Comparison of ENCODE assay signal across 23 mouse cellular contexts in genomic region chr10:46273846-46274245, GRCm38 (mm10).
DNase-seq lines count a peak whose midpoint lies in the region; ATAC-seq and TF ChIP-seq lines count a peak whose summit lies in the region.
"Had no signal": no experiment of that assay in that cellular context is flagged by ENCODE, and none has a peak within 500 bp of the region (broad histone marks: within the 10 kb centered on the region; RNA-seq: fewer than 3 reads in every experiment).

No protein-coding gene starts in this region.

- no peaks in the 10 kb centered on the region for H3K36me3 ChIP-seq in hindbrain, embryonic 16.5 days (ENCODE audit: control insufficient read depth, insufficient read depth, low read length)
- H3K36me3 ChIP-seq in hindbrain, embryonic 10.5 days, result no peaks in the 10 kb centered on the region
- H3K36me3 ChIP-seq in midbrain, postnatal 0 days (ENCODE audit: insufficient read depth, low read length), result no peaks in the 10 kb centered on the region
- no peaks in the 10 kb centered on the region for H3K36me3 ChIP-seq in midbrain, embryonic 15.5 days (replicated peaks)
- H3K36me3 ChIP-seq: embryonic facial prominence, embryonic 12.5 days; forebrain, embryonic 12.5 days; forebrain, embryonic 15.5 days; heart, embryonic 12.5 days; heart, embryonic 15.5 days; hindbrain, embryonic 15.5 days had no signal

- H3K27ac ChIP-seq in hindbrain, embryonic 16.5 days (ENCODE audit: low read depth, low read length), result no peak overlapping the region
- no peak overlapping the region for H3K27ac ChIP-seq in hindbrain, embryonic 10.5 days
- H3K27ac ChIP-seq in midbrain, postnatal 0 days (ENCODE audit: low read depth, low read length), result no peak overlapping the region
- no peak overlapping the region for H3K27ac ChIP-seq in midbrain, embryonic 15.5 days
- H3K27ac ChIP-seq: embryonic facial prominence, embryonic 12.5 days; forebrain, embryonic 12.5 days; forebrain, embryonic 15.5 days; heart, embryonic 15.5 days; hindbrain, embryonic 15.5 days had no signal

- 0 out of 2 replicates have a peak, but pooled peaks have one; percentile 48 for ATAC-seq in hindbrain, embryonic 16.5 days
- no peak for ATAC-seq in midbrain, postnatal 0 days (ENCODE audit: low FRiP score)
- ATAC-seq in midbrain, embryonic 15.5 days (replicated peaks), result no peak
- ATAC-seq: forebrain, embryonic 15.5 days; inflammation-experienced regulatory T-cells, adult 6 months; intestine, embryonic 16.5 days had no signal

- no peak overlapping the region for H3K4me3 ChIP-seq in hindbrain, embryonic 16.5 days (ENCODE audit: low read length)
- no peak overlapping the region for H3K4me3 ChIP-seq in hindbrain, embryonic 10.5 days
- H3K4me3 ChIP-seq in midbrain, postnatal 0 days (ENCODE audit: low read depth, low read length), result no peak overlapping the region
- no peak overlapping the region for H3K4me3 ChIP-seq in midbrain, embryonic 15.5 days
- H3K4me3 ChIP-seq: embryonic facial prominence, embryonic 12.5 days; erythroblast, embryonic 14.5 days; forebrain, embryonic 12.5 days; forebrain, embryonic 15.5 days; heart, embryonic 12.5 days; heart, embryonic 15.5 days; hindbrain, embryonic 15.5 days had no signal

- DNase-seq in cerebellum, postnatal 10 days, result peak; percentile 45 to 69
- no peak for DNase-seq in cerebellum, adult 11 months
- no peak for DNase-seq in hindbrain, embryonic 10.5 days (ENCODE audit: low spot score)
- DNase-seq in midbrain, postnatal 0 days (ENCODE audit: low spot score), result peak; percentile 41
- DNase-seq: adrenal gland, postnatal 10 days; adrenal gland, postnatal 36 days; cerebellum, adult 9-11 months; gastrocnemius, postnatal 25 days; heart, adult 18-20 months; heart, postnatal 10 days; heart, postnatal 36 days; kidney, adult 18-20 months had no signal

- WGBS in hindbrain, embryonic 16.5 days, result 51% methylated on average over 1 of the region's 1 CpGs
- 80% methylated on average over 1 of the region's 1 CpGs for WGBS in hindbrain, embryonic 10.5 days
- WGBS in midbrain, postnatal 0 days, result 45% methylated on average over 1 of the region's 1 CpGs
- 47% methylated on average over 1 of the region's 1 CpGs for WGBS in midbrain, embryonic 15.5 days

- H3K9ac ChIP-seq in hindbrain, embryonic 16.5 days (ENCODE audit: low read depth, low read length), result no peak overlapping the region
- no peak overlapping the region for H3K9ac ChIP-seq in midbrain, postnatal 0 days (replicated peaks; ENCODE audit: low read length, poor library complexity, severe bottlenecking)
- no peak overlapping the region for H3K9ac ChIP-seq in midbrain, embryonic 15.5 days
- H3K9ac ChIP-seq: embryonic facial prominence, embryonic 12.5 days; forebrain, embryonic 12.5 days; forebrain, embryonic 15.5 days; heart, embryonic 12.5 days; heart, embryonic 15.5 days; hindbrain, embryonic 15.5 days had no signal

- TF ChIP-seq CTCF in midbrain, postnatal 0 days (IDR thresholded peaks at IDR 0.05), result no peak

- H3K27me3 ChIP-seq in hindbrain, embryonic 16.5 days (replicated peaks; ENCODE audit: control insufficient read depth, insufficient read depth, low read length), result no peaks in the 10 kb centered on the region
- no peaks in the 10 kb centered on the region for H3K27me3 ChIP-seq in hindbrain, embryonic 10.5 days (ENCODE audit: insufficient read depth, poor library complexity, severe bottlenecking)
- no peaks in the 10 kb centered on the region for H3K27me3 ChIP-seq in midbrain, postnatal 0 days (ENCODE audit: insufficient read depth, low read length)
- H3K27me3 ChIP-seq in midbrain, embryonic 15.5 days (replicated peaks), result no peaks in the 10 kb centered on the region
- H3K27me3 ChIP-seq: embryonic facial prominence, embryonic 12.5 days; forebrain, embryonic 12.5 days; forebrain, embryonic 15.5 days; heart, embryonic 12.5 days; heart, embryonic 15.5 days; hindbrain, embryonic 15.5 days had no signal

- no peaks in the 10 kb centered on the region for H3K9me3 ChIP-seq in hindbrain, embryonic 16.5 days (ENCODE audit: control insufficient read depth, low read length)
- H3K9me3 ChIP-seq in hindbrain, embryonic 10.5 days, result no peaks in the 10 kb centered on the region
- H3K9me3 ChIP-seq in midbrain, postnatal 0 days (ENCODE audit: low read length), result no peaks in the 10 kb centered on the region
- H3K9me3 ChIP-seq in midbrain, embryonic 15.5 days, result no peaks in the 10 kb centered on the region
- H3K9me3 ChIP-seq: embryonic facial prominence, embryonic 12.5 days; forebrain, embryonic 12.5 days; forebrain, embryonic 15.5 days; heart, embryonic 12.5 days; heart, embryonic 15.5 days; hindbrain, embryonic 15.5 days had no signal

- H3K4me1 ChIP-seq in hindbrain, embryonic 16.5 days (ENCODE audit: control insufficient read depth, insufficient read depth, low read depth, low read length), result no peaks in the 10 kb centered on the region
- H3K4me1 ChIP-seq in hindbrain, embryonic 10.5 days (replicated peaks), result no peaks in the 10 kb centered on the region
- no peaks in the 10 kb centered on the region for H3K4me1 ChIP-seq in midbrain, postnatal 0 days (ENCODE audit: insufficient read depth, low read length)
- H3K4me1 ChIP-seq in midbrain, embryonic 15.5 days, result no peaks in the 10 kb centered on the region
- H3K4me1 ChIP-seq: embryonic facial prominence, embryonic 12.5 days; forebrain, embryonic 12.5 days; forebrain, embryonic 15.5 days; heart, embryonic 12.5 days; heart, embryonic 15.5 days; hindbrain, embryonic 15.5 days had no signal

- no peak overlapping the region for H3K4me2 ChIP-seq in hindbrain, embryonic 16.5 days (ENCODE audit: low read length)
- no peak overlapping the region for H3K4me2 ChIP-seq in midbrain, postnatal 0 days (ENCODE audit: low read depth, low read length, poor library complexity, severe bottlenecking)
- no peak overlapping the region for H3K4me2 ChIP-seq in midbrain, embryonic 15.5 days
- H3K4me2 ChIP-seq: embryonic facial prominence, embryonic 12.5 days; forebrain, embryonic 12.5 days; forebrain, embryonic 15.5 days; heart, embryonic 12.5 days; heart, embryonic 15.5 days; hindbrain, embryonic 15.5 days had no signal

Comparison
In these comparisons a context has a peak if more than half of its experiments do, and no peak if none do; other contexts are left out.
1. DNase-seq: peak in cerebellum, postnatal 10 days (2 of 2) and midbrain, postnatal 0 days (single experiment); none in cerebellum, adult 11 months (single experiment) and hindbrain, embryonic 10.5 days (single experiment).